Mouse (Mus musculus): ENCODE measurements around the gene Arf3.

GRCm38 (mm10) chr15:98726079-98726478, 36.9 kb downstream of the Arf3 start:
- TF ChIP-seq CTCF (IDR thresholded peaks at IDR 0.05; ENCODE audit: insufficient read depth, low read depth, low read length) (no peak), POLR2A (IDR thresholded peaks at IDR 0.05; ENCODE audit: insufficient read depth, low read depth, low read length) (no peak)
